Comparison of ENCODE assay signal across 8 mouse cellular contexts in genomic region chr4:46601258-46601843, GRCm38 (mm10). TPM values are rescaled to one million over a fixed set of nuclear protein-coding genes. Genes with fewer than 3 reads are reported as not detected.
A peak's percentile ranks its signal among the peaks of the same experiment; 100 is the strongest.
DNase-seq lines count a peak whose midpoint lies in the region; ATAC-seq lines count a peak whose summit lies in the region.

No protein-coding gene starts in this region.

- peak overlapping the region; percentile 98 for H3K4me2 ChIP-seq in embryonic facial prominence, embryonic 13.5 days
- H3K4me2 ChIP-seq in intestine, embryonic 15.5 days (replicated peaks) = peak overlapping the region; percentile 93
- peak overlapping the region; percentile 98 for H3K4me2 ChIP-seq in stomach, embryonic 15.5 days

- peaks cover 52% of the 10 kb centered on the region for H3K79me2 ChIP-seq in macrophage (ENCODE audit: inconsistent target)

- H3K27ac ChIP-seq in embryonic facial prominence, embryonic 13.5 days = no peak overlapping the region
- peak overlapping the region; percentile 60 for H3K27ac ChIP-seq in intestine, embryonic 15.5 days
- peak overlapping the region; percentile 19; the same call in 1 of the 2 replicates for H3K27ac ChIP-seq in macrophage
- H3K27ac ChIP-seq in stomach, embryonic 15.5 days = peak overlapping the region; percentile 59

- H3K9me3 ChIP-seq in embryonic facial prominence, embryonic 13.5 days = no peaks in the 10 kb centered on the region
- no peaks in the 10 kb centered on the region for H3K9me3 ChIP-seq in intestine, embryonic 15.5 days
- H3K9me3 ChIP-seq in stomach, embryonic 15.5 days = no peaks in the 10 kb centered on the region

- peaks cover 60% of the 10 kb centered on the region for H3K27me3 ChIP-seq in embryonic facial prominence, embryonic 13.5 days
- H3K27me3 ChIP-seq in intestine, embryonic 15.5 days (replicated peaks) = peaks cover 15% of the 10 kb centered on the region
- H3K27me3 ChIP-seq in stomach, embryonic 15.5 days (replicated peaks) = peaks cover 15% of the 10 kb centered on the region

- under 1% methylated on average over 49 of the region's 52 CpGs for WGBS in embryonic facial prominence, embryonic 13.5 days
- under 1% methylated on average over 49 of the region's 52 CpGs for WGBS in intestine, embryonic 15.5 days
- under 1% methylated on average over 19 of the region's 52 CpGs for WGBS in macrophage (ENCODE audit: missing documents)
- under 1% methylated on average over 36 of the region's 52 CpGs for WGBS in stomach, embryonic 15.5 days

- peak overlapping the region; percentile 61 for H3K4me3 ChIP-seq in embryonic facial prominence, embryonic 13.5 days
- peak overlapping the region; percentile 59 for H3K4me3 ChIP-seq in intestine, embryonic 15.5 days (replicated peaks)
- peak overlapping the region; percentile 56 for H3K4me3 ChIP-seq in macrophage (ENCODE audit: inconsistent target)
- peak overlapping the region; percentile 62 for H3K4me3 ChIP-seq in stomach, embryonic 15.5 days (replicated peaks)

- peaks cover 19% of the 10 kb centered on the region for H3K4me1 ChIP-seq in embryonic facial prominence, embryonic 13.5 days
- peaks cover 6% of the 10 kb centered on the region for H3K4me1 ChIP-seq in intestine, embryonic 15.5 days (replicated peaks)
- H3K4me1 ChIP-seq in stomach, embryonic 15.5 days = peaks cover 8% of the 10 kb centered on the region

- no peak for ATAC-seq in embryonic facial prominence, embryonic 13.5 days (ENCODE audit: insufficient number of reproducible peaks, insufficient read depth, low FRiP score, low TSS enrichment, low read depth)
- ATAC-seq in intestine, embryonic 15.5 days = peak; percentile 29
- peak; percentile 27; the same call in 1 of the 2 replicates for ATAC-seq in stomach, embryonic 15.5 days (ENCODE audit: insufficient read depth, low FRiP score, low read depth)

- peak; percentile 57 to 69 for DNase-seq in adrenal gland, adult (ENCODE audit: inconsistent age in 2 of 2, low spot score in 1 of 2)
- DNase-seq in adrenal gland, postnatal 4 days (ENCODE audit: low spot score in 2 of 2) = no peak
- peak; percentile 45 for DNase-seq in ovary, postnatal 36 days (ENCODE audit: low spot score)
- no peak for DNase-seq in ovary, adult 18-20 months (ENCODE audit: low spot score)

- peak overlapping the region; percentile 70 for H3K9ac ChIP-seq in embryonic facial prominence, embryonic 13.5 days
- H3K9ac ChIP-seq in intestine, embryonic 15.5 days = peak overlapping the region; percentile 58
- H3K9ac ChIP-seq in stomach, embryonic 15.5 days = peak overlapping the region; percentile 56

- no peaks in the 10 kb centered on the region for H3K36me3 ChIP-seq in embryonic facial prominence, embryonic 13.5 days
- no peaks in the 10 kb centered on the region for H3K36me3 ChIP-seq in intestine, embryonic 15.5 days
- H3K36me3 ChIP-seq in macrophage (ENCODE audit: inconsistent target) = no peaks in the 10 kb centered on the region
- no peaks in the 10 kb centered on the region for H3K36me3 ChIP-seq in stomach, embryonic 15.5 days

RNA-seq across cellular contexts. Expression of gene Coro2a, which starts 0.7 kb away (rescaled TPM):
- total RNA-seq in adrenal gland, postnatal 4 days (2021) = 1 to 10 TPM; 5.1 to 7.0 TPM
- polyA plus RNA-seq in embryonic facial prominence, embryonic 13.5 days (2015; fragmentation: Nextera tagmentation; extraction: Ambion mirVana) = 2.7 and 3.3 TPM in 2 replicates
- 66.0 and 68.3 TPM in 2 replicates for polyA plus RNA-seq in intestine, embryonic 15.5 days (2015; fragmentation: Nextera tagmentation; extraction: Ambion mirVana)
- 100 to 1,000 TPM in 16 of 26 experiments, 10 to 100 TPM in 10; 19.8 to 277 (median 119) TPM for total RNA-seq in macrophage (2018; cell fraction: chromatin; rRNA removed)
- 10 to 100 TPM; 44.6 to 93.4 (median 63.3) TPM for total RNA-seq in macrophage (2018; cell fraction: cytosol; rRNA removed)
- 100 to 1,000 TPM in 9 of 26 experiments, 10 to 100 TPM in 17; 29.9 to 258 (median 87.1) TPM for total RNA-seq in macrophage (2018; cell fraction: nucleus; rRNA removed)
- polyA plus RNA-seq in macrophage (2018) = 34.5 to 36.9 TPM (median 35.4 TPM) in 3 replicates
- 20.4 and 29.1 TPM in 2 replicates for polyA plus RNA-seq in stomach, embryonic 15.5 days (2015; fragmentation: Nextera tagmentation; extraction: Ambion mirVana)

RNA-seq across cellular contexts. Expression of gene Tbc1d2, which starts 48.7 kb away (rescaled TPM):
- 1 to 10 TPM; 2.8 to 3.9 TPM for total RNA-seq in adrenal gland, postnatal 4 days (2021)
- polyA plus RNA-seq in embryonic facial prominence, embryonic 13.5 days (2015; fragmentation: Nextera tagmentation; extraction: Ambion mirVana) = 2.0 and 2.8 TPM in 2 replicates
- 6.0 and 6.3 TPM in 2 replicates for polyA plus RNA-seq in intestine, embryonic 15.5 days (2015; fragmentation: Nextera tagmentation; extraction: Ambion mirVana)
- 10 to 100 TPM in 14 of 26 experiments, 1 to 10 TPM in 12; 2.3 to 57.6 (median 12.5) TPM for total RNA-seq in macrophage (2018; cell fraction: chromatin; rRNA removed)
- total RNA-seq in macrophage (2018; cell fraction: cytosol; rRNA removed) = 10 to 100 TPM in 10 of 26 experiments, 1 to 10 TPM in 16; 3.0 to 22.5 (median 7.7) TPM
- 10 to 100 TPM in 12 of 26 experiments, 1 to 10 TPM in 14; 3.7 to 48.0 (median 9.7) TPM for total RNA-seq in macrophage (2018; cell fraction: nucleus; rRNA removed)
- 8.8 to 14.9 TPM (median 9.6 TPM) in 3 replicates for polyA plus RNA-seq in macrophage (2018)
- 2.9 and 3.4 TPM in 2 replicates for polyA plus RNA-seq in stomach, embryonic 15.5 days (2015; fragmentation: Nextera tagmentation; extraction: Ambion mirVana)

Comparison
In these comparisons a context has a peak if more than half of its experiments do, and no peak if none do; other contexts are left out.
1. DNase-seq: peak in adrenal gland, adult (2 of 2) and ovary, postnatal 36 days (single experiment); none in adrenal gland, postnatal 4 days (0 of 2) and ovary, adult 18-20 months (single experiment).
2. Peak in every context shown above with its lines, with median percentiles within 50 percentile points of each other: H3K4me2 ChIP-seq, H3K4me3 ChIP-seq and H3K9ac ChIP-seq.